Mouse (Mus musculus) cerebellum, postnatal 25 days (tissue): ENCODE results near the gene Cdh13.
"Not testable (repeated sequence)": the region's sequence is repeated elsewhere in the genome, so short reads cannot be mapped to it uniquely, and the experiment has no call there.

Experiments
- DNase-seq, 2 experiments: peaks; one replicate each; pipeline ENCODE4 v3.0.0; 2021; ENCODE audit warnings: mixed read lengths in 2 of 2

Cdh13 gene

GRCm38 (mm10) chr8:118711631-118712030 is 428.1 kb downstream of the Cdh13 start:
- no peak for DNase-seq

- DNase-seq: no peak
Measured at GRCm38 (mm10) chr8:118713111-118713510, 429.6 kb downstream of the Cdh13 start.

- no peak for DNase-seq
Measured at GRCm38 (mm10) chr8:118713596-118713995, 430.1 kb downstream of the Cdh13 start.

- no peak for DNase-seq
Measured at GRCm38 (mm10) chr8:118722896-118723295, 439.4 kb downstream of the Cdh13 start.

GRCm38 (mm10) chr8:118725651-118726050 is 442.1 kb downstream of the Cdh13 start:
- DNase-seq: no peak

GRCm38 (mm10) chr8:118741781-118742180 is 458.2 kb downstream of the Cdh13 start:
- DNase-seq: peak; percentile 26 to 63

GRCm38 (mm10) chr8:118744991-118745390 is 461.5 kb downstream of the Cdh13 start:
- DNase-seq: no peak

- DNase-seq: no peak
Measured at GRCm38 (mm10) chr8:118748041-118748604, 464.6 kb downstream of the Cdh13 start.

GRCm38 (mm10) chr8:118749191-118749590 is 465.7 kb downstream of the Cdh13 start:
- peak; percentile 83 to 93 for DNase-seq

- DNase-seq: peak in 1 of 2 experiments; percentile 9
Measured at GRCm38 (mm10) chr8:118749786-118750185, 466.3 kb downstream of the Cdh13 start.

GRCm38 (mm10) chr8:118753710-118754109 is 470.2 kb downstream of the Cdh13 start:
- DNase-seq: no peak

GRCm38 (mm10) chr8:118754119-118754518 is 470.6 kb downstream of the Cdh13 start:
- DNase-seq: no peak

- not testable (repeated sequence) for DNase-seq
Measured at GRCm38 (mm10) chr8:118777507-118777906, 494.0 kb downstream of the Cdh13 start.

- DNase-seq: no peak
Measured at GRCm38 (mm10) chr8:118778374-118778773, 494.8 kb downstream of the Cdh13 start.

GRCm38 (mm10) chr8:118785646-118786045 is 502.1 kb downstream of the Cdh13 start:
- peak; percentile 70 to 79 for DNase-seq

- DNase-seq: no peak
Measured at GRCm38 (mm10) chr8:118789649-118790048, 506.1 kb downstream of the Cdh13 start.

- DNase-seq: no peak
Measured at GRCm38 (mm10) chr8:118794886-118795285, 511.4 kb downstream of the Cdh13 start.

- DNase-seq: no peak
Measured at GRCm38 (mm10) chr8:118796491-118796890, 513.0 kb downstream of the Cdh13 start.

- no peak for DNase-seq
Measured at GRCm38 (mm10) chr8:118797127-118797526, 513.6 kb downstream of the Cdh13 start.

GRCm38 (mm10) chr8:118803168-118803567 is 519.6 kb downstream of the Cdh13 start:
- no peak for DNase-seq

GRCm38 (mm10) chr8:118809660-118810059 is 526.1 kb downstream of the Cdh13 start:
- no peak for DNase-seq

- DNase-seq: no peak
Measured at GRCm38 (mm10) chr8:118815055-118815454, 531.5 kb downstream of the Cdh13 start.

- no peak for DNase-seq
Measured at GRCm38 (mm10) chr8:118826761-118827160, 543.2 kb downstream of the Cdh13 start.

GRCm38 (mm10) chr8:118827726-118828125 is 544.2 kb downstream of the Cdh13 start:
- no peak for DNase-seq

- no peak for DNase-seq
Measured at GRCm38 (mm10) chr8:118830291-118830690, 546.8 kb downstream of the Cdh13 start.
